Mouse (Mus musculus): ENCODE data around the gene Cflar.

GRCm38 (mm10) chr1:58803531-58803930 is 92.2 kb downstream of the Cflar start:
- no peak for TF ChIP-seq POLR2A (IDR thresholded peaks at IDR 0.05; ENCODE audit: control insufficient read depth, low read depth, low read length)
- TF ChIP-seq CTCF (IDR thresholded peaks at IDR 0.05; ENCODE audit: control insufficient read depth, insufficient read depth, insufficient replicate concordance, low read depth, low read length), result no peak
